Mouse (Mus musculus) embryonic facial prominence, embryonic 11.5 days (tissue): Measurements from ENCODE around the gene Zfp423. TPM values are rescaled to one million over a fixed set of nuclear protein-coding genes. Genes with fewer than 3 reads are reported as not detected.

Source experiments
- ATAC-seq: fragments of 200-750 bp; cut with Nextera tagmentation; replicated peaks from 2 replicates; pipeline ENCODE4 v1.8.0; 2017; ENCODE audit warnings: low read depth; ENCODE audit not compliant: insufficient number of reproducible peaks, low FRiP score, low TSS enrichment
- DNase-seq: peaks from one replicate; pipeline ENCODE4 v3.0.0-alpha.2; 2015; ENCODE audit warnings: low spot score
- H3K27ac ChIP-seq: fragments of 300-500 bp; sonication (generic); replicated peaks from 2 replicates; pipeline ENCODE4 v1.5.1; 2014; ENCODE audit warnings: mild to moderate bottlenecking, low read depth, low read length, control low read depth
- H3K27me3 ChIP-seq: fragments of 300-500 bp; sonication (generic); 2 replicates; pipeline ENCODE4 v1.6.1; 2014; ENCODE audit warnings: mild to moderate bottlenecking, low read length, moderate library complexity, mixed read lengths; ENCODE audit not compliant: control insufficient read depth, insufficient read depth
- H3K36me3 ChIP-seq: fragments of 300-500 bp; sonication (generic); replicated peaks from 2 replicates; pipeline ENCODE4 v1.6.1; 2014; ENCODE audit warnings: low read depth, mild to moderate bottlenecking, low read length, moderate library complexity, mixed read lengths; ENCODE audit not compliant: control insufficient read depth, insufficient read depth
- H3K4me1 ChIP-seq: fragments of 300-500 bp; sonication (generic); 2 replicates; pipeline ENCODE4 v1.6.1; 2014; ENCODE audit warnings: low read length, mixed read lengths; ENCODE audit not compliant: control insufficient read depth, insufficient read depth
- H3K4me2 ChIP-seq: fragments of 300-500 bp; sonication (generic); 2 replicates; pipeline ENCODE4 v1.6.1; 2014; ENCODE audit warnings: low read depth, mild to moderate bottlenecking, control low read depth, low read length, moderate library complexity
- H3K4me3 ChIP-seq: fragments of 300-500 bp; sonication (generic); 2 replicates; pipeline ENCODE4 v1.5.1; 2014; ENCODE audit warnings: low read depth, low read length, control low read depth
- H3K9ac ChIP-seq: fragments of 300-500 bp; sonication (generic); replicated peaks from 2 replicates; pipeline ENCODE4 v1.6.1; 2014; ENCODE audit warnings: mild to moderate bottlenecking, control low read depth, low read length
- H3K9me3 ChIP-seq: fragments of 300-500 bp; sonication (generic); replicated peaks from 2 replicates; pipeline ENCODE4 v1.6.1; 2016; ENCODE audit warnings: mild to moderate bottlenecking, low read length, inconsistent platforms, mixed read lengths; ENCODE audit not compliant: control insufficient read depth
- WGBS: fragments of 180-500 bp; shearing (Covaris S2); extraction: QIAGEN DNeasy Blood & Tissue Kit; methylation state at CpG from one replicate; pipeline ENCODE4 v1.1.7; 2014; 5-methylcytosine and 5-hydroxymethylcytosine counted together
- polyA plus RNA-seq: library from polyadenylated mRNA; unstranded; fragments of >200 nt; fragmentation: Nextera tagmentation; extraction: Ambion mirVana; gene quantifications from 2 replicates; pipeline ENCODE4 v1.2.1, GENCODE M21; 2014

Gene Zfp423
- polyA plus RNA-seq, 1 experiment from 2014 or later, result 25.4 TPM

DNA sequence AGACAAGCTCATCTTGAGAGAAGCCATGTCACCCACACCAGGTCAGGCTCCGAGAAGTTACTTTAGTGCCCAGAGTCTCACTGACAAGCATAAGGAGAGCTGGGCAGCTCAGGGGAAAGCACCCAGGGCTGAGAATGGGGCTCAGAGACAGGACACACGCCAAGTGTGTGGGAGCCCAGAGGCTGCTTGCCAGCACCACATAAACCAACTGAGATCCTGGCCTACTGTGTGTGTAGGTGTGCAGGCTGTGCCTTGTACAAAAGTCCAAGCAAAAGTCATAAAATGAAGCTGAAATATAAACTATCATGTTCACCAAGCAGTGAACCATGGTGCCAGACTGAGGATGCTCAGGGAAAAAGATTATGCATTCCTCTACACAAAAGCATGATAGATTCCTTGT lies 50.5 kb downstream of the Zfp423 start:
- Histone ChIP-seq H3K4me1 (no peaks in the 10 kb centered on the region), H3K4me3 (no peak overlapping the region), H3K27me3 (no peaks in the 10 kb centered on the region), H3K27ac (no peak overlapping the region), H3K4me2 (no peak overlapping the region), H3K9me3 (no peaks in the 10 kb centered on the region), H3K9ac (no peak overlapping the region), H3K36me3 (no peaks in the 10 kb centered on the region)
- 84% methylated on average over 2 of the region's 2 CpGs for WGBS
- DNase-seq (no peak), ATAC-seq (no peak)

DNA sequence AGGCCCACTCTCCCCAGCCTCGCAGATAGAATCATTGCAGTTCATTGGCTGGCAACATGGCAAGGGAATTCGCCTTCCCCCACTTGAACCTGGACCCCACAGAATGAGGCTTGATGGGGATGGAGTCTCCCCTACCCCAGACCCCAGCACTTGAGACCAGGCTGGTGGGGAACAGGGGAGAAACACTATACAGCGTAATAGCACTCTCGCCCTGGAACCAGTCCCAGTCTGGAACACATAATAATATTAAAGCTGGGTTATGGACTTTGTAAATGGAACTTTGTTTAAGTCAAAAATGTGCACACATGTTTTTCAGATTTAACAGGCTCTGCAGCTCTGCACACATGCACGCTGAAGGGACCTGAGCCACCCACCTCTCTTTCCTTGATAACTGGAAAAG lies 54.0 kb downstream of the Zfp423 start:
- Histone ChIP-seq H3K9ac (no peak overlapping the region), H3K27me3 (no peaks in the 10 kb centered on the region), H3K27ac (no peak overlapping the region), H3K36me3 (no peaks in the 10 kb centered on the region), H3K4me1 (no peaks in the 10 kb centered on the region), H3K9me3 (no peaks in the 10 kb centered on the region), H3K4me2 (no peak overlapping the region), H3K4me3 (no peak overlapping the region)
- 83% methylated on average over 5 of the region's 5 CpGs for WGBS
- ATAC-seq, result no peak
- DNase-seq, result no peak

DNA sequence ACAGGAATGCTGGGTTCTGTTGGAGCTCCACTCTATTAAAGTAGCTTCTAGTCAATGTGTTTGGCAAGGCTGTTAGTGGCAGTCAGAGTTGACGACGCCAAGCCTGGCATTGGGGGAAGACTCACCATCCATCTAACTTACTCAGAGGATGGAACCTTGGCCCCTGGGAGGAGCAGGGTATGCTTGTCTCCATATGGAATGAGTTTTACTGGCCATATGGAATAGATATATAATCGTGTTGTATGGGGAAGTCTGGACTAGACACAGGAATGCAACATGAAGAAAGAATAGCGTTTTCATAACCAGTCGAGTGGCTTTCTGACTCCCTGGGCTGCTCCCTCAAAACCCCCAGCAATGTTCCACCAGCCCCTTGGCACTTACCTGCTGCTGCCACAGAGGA lies 55.3 kb downstream of the Zfp423 start:
- no peaks in the 10 kb centered on the region for H3K36me3 ChIP-seq
- H3K9ac ChIP-seq, result no peak overlapping the region
- WGBS, result 63% methylated on average over 5 of the region's 5 CpGs
- DNase-seq, result peak; percentile 59
- H3K9me3 ChIP-seq, result no peaks in the 10 kb centered on the region
- no peaks in the 10 kb centered on the region for H3K4me1 ChIP-seq
- no peak overlapping the region for H3K4me3 ChIP-seq
- H3K27me3 ChIP-seq, result no peaks in the 10 kb centered on the region
- ATAC-seq, result no peak
- no peak overlapping the region for H3K4me2 ChIP-seq
- no peak overlapping the region for H3K27ac ChIP-seq

DNA sequence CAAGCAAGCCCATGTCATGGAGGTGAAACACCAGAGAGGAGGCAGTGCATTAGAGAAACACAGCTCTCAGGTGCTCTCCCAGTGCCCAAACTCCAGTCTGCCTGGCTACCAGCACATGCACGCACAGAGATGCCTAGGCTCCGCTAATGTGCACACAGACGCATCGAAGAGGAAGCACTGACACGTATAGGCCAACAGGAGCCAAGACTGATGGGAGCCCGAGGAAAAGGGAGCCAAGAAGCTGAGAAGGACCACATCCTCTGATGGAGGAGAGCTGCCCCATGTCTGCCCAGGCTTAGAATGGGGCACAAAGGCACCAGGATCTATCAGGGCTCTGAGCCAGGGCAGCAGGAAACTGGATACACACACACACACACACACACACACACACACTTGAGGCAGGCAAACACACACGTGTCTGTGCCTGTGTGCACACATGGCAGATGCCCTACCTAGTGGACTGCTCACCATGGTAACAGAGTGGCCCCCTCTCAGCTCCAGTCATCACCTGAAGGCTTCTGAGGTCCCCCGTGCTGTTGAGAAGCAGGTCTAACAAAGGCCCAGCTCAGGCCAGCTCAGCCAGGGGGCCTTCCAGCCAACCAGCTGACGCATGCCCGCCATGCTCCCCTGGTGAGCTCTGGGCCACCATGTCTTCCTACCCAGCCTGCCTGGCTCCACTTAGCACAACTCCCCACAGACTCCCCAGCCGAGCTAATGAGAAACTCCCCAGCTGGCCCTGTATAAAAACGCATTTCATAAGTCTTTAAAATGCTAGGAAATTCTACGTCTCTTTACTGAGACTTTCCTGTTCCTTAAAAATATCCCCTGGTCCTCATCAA lies 64.0 kb downstream of the Zfp423 start:
- no peak overlapping the region for H3K4me3 ChIP-seq
- no peak overlapping the region for H3K27ac ChIP-seq
- no peaks in the 10 kb centered on the region for H3K27me3 ChIP-seq
- DNase-seq (peak; percentile 31), ATAC-seq (0 out of 2 replicates have a peak, but pooled peaks have one; percentile 30)
- no peaks in the 10 kb centered on the region; the same call in 1 of the 2 replicates for H3K36me3 ChIP-seq
- H3K4me2 ChIP-seq, result no peak overlapping the region
- no peaks in the 10 kb centered on the region for H3K9me3 ChIP-seq
- no peak overlapping the region for H3K9ac ChIP-seq
- peaks cover 8% of the 10 kb centered on the region for H3K4me1 ChIP-seq
- 63% methylated on average over 13 of the region's 13 CpGs for WGBS

DNA sequence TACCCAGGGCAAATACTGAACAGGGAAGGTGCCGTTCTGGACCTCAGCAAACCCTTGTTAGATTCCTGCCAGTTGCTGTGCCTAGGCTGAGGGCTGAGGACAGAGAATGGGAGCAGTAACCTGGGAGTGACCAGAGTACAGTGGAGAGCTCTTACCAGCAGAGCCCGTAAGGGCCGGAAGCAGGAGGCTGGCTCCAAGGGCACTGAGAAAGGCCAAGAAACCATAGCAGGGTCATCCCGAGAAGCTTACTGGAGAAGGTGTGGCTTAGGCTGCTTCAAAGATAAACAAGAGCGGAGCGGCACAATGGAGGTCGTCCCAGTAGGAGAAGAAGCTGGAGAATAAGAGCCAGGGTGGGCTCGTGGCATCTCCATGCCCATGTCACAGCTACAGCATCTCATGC lies 65.1 kb downstream of the Zfp423 start:
- Histone ChIP-seq H3K9ac (no peak overlapping the region), H3K4me1 (peaks cover 8% of the 10 kb centered on the region), H3K4me2 (no peak overlapping the region), H3K27ac (no peak overlapping the region), H3K36me3 (no peaks in the 10 kb centered on the region; the same call in 1 of the 2 replicates), H3K9me3 (no peaks in the 10 kb centered on the region), H3K4me3 (no peak overlapping the region), H3K27me3 (no peaks in the 10 kb centered on the region)
- no peak for ATAC-seq
- no peak for DNase-seq
- 52% methylated on average over 8 of the region's 8 CpGs for WGBS

DNA sequence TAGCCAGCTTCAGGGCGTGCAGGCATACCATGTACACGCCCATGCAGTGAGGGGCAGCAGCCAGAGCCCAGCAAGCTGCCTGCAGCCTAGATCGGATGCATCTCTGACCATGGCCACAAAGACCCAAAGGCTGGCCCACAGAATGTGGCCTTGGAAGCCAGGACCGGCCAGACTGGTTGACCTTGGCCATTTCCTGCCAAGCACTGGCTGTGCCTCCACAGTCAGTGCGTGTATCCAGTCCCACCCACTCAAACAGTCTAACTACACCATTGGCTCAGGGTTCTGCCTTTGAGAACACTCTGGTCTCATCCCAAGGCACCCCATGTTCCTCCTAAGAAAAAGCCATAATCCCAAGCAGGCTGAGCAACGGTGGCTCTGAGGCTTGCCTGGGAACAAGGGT lies 65.8 kb downstream of the Zfp423 start:
- Histone ChIP-seq H3K9me3 (no peaks in the 10 kb centered on the region), H3K4me1 (peaks cover 8% of the 10 kb centered on the region), H3K4me2 (no peak overlapping the region), H3K27ac (no peak overlapping the region), H3K4me3 (no peak overlapping the region), H3K36me3 (no peaks in the 10 kb centered on the region; the same call in 1 of the 2 replicates), H3K27me3 (no peaks in the 10 kb centered on the region), H3K9ac (no peak overlapping the region)
- WGBS, result 62% methylated on average over 6 of the region's 6 CpGs
- ATAC-seq (no peak), DNase-seq (no peak)

DNA sequence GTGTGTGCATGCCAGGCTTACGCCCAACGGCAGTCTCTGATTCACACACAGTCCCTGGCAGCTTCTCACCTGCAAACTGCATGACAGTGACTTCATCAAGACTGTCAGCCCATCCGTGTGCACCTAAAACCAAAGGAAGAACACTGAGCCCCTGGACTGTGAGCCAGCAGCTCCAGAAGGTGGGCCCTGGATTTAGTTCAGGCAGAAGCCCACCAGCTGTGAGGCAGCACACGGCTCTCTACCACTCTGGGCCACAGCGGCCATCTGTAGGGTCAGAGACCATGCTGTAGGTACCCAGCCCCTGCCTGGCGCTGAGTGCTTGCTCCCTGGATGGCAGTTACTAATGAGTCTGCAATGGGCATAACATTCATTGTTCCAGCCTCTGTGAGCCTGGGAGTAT lies 66.5 kb downstream of the Zfp423 start:
- 82% methylated on average over 6 of the region's 6 CpGs for WGBS
- Histone ChIP-seq H3K4me2 (no peak overlapping the region), H3K27me3 (no peaks in the 10 kb centered on the region), H3K27ac (no peak overlapping the region), H3K36me3 (no peaks in the 10 kb centered on the region; the same call in 1 of the 2 replicates), H3K4me1 (peaks cover 8% of the 10 kb centered on the region), H3K4me3 (no peak overlapping the region), H3K9me3 (no peaks in the 10 kb centered on the region), H3K9ac (no peak overlapping the region)
- DNase-seq, result no peak
- no peak for ATAC-seq

DNA sequence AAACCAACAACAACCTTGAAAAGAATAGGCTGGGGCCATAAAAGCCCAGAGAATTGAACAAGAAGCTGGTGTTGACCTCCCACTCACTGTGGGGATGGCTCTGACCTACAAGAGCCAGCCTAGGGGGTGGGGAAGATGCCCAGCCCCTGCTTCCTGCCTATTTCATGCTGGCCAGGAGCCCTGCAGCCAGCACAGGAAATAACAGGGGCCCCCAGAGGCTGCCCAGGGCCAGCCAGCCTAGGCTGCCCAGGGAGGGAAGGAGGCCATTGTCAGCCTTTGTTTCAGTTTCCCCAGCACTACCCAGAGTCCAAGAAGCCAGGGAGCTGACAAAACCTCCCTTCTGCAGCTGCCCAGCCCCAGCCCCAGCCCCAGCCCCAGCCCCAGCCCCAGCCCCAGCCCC lies 67.5 kb downstream of the Zfp423 start:
- H3K9ac ChIP-seq, result 0 out of 2 replicates have a peak overlapping the region, but pooled peaks have one; percentile 37
- no peak for ATAC-seq
- peaks cover 8% of the 10 kb centered on the region for H3K4me1 ChIP-seq
- DNase-seq, result peak; percentile 35
- H3K27me3 ChIP-seq, result no peaks in the 10 kb centered on the region
- no peaks in the 10 kb centered on the region for H3K9me3 ChIP-seq
- no peak overlapping the region for H3K4me2 ChIP-seq
- H3K4me3 ChIP-seq, result no peak overlapping the region
- peak overlapping the region; percentile 47; the same call in 1 of the 2 replicates for H3K27ac ChIP-seq
- H3K36me3 ChIP-seq, result no peaks in the 10 kb centered on the region; the same call in 1 of the 2 replicates
